Mouse (Mus musculus) retina, adult 2 months (tissue): ENCODE data around the gene Iqcd.

Source experiments
- DNase-seq: peaks from one replicate; pipeline ENCODE4 v3.0.0-alpha.2; 2012; ENCODE audit warnings: low read depth, low spot score

The Iqcd gene

DNA sequence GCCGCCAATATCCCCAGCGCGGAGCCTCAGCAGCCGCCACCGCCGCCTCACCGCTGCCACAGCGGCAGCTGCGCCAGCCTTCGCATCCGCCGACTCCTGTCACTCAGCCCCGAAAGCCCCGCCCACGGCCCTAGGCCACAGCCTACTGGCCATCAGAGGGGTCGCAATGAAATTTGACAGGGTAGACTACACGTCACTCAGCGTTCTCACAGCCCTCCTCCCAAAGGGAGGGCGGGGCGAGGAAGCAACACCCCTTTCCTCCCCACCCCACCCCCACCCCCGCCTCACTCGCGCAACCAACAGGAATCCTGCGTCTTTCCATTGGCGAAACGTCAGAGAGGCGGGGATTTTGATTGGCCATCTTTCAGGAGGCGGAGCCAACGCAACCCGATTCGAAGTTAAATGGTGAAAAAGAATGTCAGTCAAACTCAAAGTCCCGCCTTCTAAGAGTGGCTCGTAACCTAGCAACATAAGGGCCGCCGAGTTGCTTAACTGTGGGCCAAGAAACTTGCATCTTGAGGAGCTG, at the start of gene Iqcd, which contains the start of gene Tpcn1:
Gene Iqcd (plus strand): TSS at position 448 of the 526 bp plus-strand sequence.
Gene Tpcn1 (minus strand): TSS at position 105 of the 526 bp plus-strand sequence.
- DNase-seq, result peak; percentile 98

DNA sequence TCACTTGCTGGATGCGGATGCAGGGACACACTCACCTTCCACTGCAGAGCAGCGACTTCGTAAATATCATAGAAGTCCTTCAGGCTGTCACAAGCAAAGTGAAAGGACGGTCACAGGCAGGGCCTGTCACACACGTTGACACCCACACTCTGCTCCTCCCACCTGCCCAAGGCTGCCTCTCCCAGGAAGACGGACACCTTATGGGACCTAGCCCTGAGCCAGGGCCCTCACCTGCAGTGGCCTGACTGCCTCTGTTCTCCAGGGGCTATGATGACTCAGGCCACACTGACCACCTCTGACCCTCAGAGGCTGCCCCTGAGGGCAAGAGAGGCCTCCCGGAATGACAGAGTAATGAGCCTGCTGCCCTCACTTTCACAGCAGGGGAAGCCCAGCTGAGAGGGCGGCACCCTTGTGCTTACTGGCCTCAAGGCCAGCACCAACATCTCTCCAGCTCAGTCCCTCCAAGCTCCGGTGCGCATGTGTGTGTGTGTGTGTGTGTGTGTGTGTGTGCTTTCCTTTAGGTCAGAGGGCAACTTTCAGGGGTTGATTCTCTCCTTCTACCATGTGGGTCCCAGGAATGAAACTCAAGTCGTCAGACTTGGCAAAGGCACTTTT, 40.5 kb upstream of the Iqcd start:
- DNase-seq, result no peak

DNA sequence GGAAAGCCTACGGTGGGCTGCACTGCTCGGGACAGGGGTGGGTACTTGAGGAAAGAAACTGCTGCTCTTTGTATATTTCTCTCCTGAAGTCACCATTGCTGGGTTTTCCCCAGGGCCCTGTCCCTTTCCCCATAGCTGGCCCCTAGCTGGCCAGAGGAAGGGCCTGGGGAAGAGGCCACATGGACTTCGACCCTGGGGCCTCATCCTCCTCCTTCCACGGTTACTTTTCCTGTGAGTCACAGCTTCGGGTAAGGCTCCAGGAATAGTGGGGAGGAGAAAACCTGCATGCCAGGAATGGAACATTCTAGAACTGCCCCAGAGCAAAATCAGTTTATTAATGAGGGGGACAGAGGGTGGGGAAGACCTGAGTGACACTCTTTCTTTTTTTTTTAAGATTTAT, 38.7 kb upstream of the Iqcd start:
- no peak for DNase-seq

DNA sequence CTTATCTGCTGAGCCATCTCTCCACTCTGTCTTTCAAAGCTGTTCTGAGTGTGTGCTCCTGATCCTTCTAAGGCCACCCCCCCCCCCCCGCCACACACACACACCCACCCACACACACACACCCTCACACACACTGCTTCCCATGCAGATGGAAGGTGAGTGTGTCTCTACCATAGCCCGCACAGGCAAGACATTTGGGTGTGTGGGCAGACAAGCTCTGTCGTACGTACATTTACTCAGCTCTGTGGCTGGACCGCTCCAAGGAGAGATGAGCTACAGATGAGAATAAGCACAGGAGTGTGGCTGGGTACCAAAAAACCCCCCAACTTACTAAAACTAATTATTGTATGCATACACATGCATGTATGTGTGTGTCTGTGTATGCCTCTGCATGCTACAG, 38.1 kb upstream of the Iqcd start:
- DNase-seq, result no peak

DNA sequence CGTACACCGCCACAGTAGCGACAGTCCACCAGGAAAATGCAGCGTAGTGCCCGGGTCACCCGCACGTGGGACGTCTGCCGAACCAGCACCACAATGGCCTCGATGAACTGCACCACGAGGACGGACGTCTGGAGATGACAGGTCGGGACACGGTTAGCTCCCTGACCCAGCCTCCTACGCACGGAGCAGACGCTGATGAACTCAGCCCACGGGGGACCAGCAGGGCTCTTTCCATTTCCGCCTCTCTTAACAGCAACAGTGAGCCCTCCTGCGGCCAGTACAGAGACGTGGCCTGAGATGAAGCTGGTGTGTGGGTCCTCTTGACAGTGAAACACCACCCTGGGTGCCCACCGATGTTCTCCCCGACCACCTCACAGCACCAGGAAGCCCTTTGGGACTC, 32.9 kb upstream of the Iqcd start:
- DNase-seq, result no peak

DNA sequence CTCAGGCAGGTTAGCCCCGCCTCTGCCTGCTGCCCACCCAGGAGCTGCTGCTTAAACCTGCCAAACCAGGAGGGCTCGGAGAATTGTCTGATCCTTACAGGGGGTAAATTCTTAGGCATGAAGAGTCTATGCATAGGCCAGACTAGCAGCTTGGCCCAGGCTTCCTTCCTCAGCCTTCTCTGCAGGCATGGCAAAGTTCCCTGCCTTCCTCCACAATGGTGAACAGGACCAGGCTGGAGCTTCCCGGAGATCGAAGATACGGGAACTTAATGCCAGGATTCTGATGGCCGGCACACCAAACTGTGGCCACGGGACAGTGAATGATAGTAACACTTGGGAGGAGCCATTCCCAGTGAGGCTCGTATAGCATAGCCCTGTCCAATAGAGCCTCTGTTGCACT, 30.8 kb upstream of the Iqcd start:
- DNase-seq, result no peak

DNA sequence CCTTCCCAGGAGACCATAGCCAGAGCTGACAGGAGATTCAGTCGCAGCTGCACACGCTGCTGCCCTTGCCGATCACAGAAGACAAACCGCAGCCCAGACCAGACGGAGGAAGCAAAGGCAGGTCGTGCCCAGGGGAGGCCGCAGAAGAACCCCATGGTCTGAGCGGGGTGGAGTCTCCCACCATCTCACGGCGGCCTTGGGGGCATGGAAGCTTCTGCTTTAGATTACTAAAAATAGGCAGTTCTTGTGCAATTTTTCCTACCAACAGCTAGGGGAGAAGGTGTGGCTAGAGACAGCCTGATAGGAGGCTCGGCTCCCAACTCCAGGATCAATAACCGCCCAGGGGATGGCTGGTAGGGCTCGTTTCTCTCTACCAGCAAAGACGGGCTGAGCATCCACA, 30.1 kb upstream of the Iqcd start:
- no peak for DNase-seq

DNA sequence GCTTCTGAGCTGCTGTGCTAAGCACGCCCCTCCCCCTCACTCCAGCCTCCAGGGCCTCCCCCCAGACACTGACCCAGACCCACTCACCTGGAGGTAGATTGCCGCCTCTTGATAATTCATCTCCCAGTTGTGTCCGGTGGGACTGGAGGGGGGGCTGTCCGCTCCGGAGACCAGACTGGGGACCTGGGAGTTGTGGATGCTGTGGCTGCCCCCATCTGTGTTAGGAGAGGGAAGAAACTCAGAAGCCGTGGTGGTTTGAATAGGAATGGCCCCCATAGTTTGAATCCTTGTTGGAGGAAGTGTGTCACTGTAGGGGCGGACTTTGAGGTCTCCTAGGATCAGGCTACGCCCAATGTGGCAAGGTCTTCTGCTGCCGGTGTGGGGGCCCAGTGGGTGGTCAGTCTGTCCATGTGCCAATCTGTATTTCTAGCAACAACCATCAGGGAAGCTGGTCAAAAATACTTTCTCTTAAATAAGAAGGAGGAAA, 28.6 kb upstream of the Iqcd start:
- no peak for DNase-seq

DNA sequence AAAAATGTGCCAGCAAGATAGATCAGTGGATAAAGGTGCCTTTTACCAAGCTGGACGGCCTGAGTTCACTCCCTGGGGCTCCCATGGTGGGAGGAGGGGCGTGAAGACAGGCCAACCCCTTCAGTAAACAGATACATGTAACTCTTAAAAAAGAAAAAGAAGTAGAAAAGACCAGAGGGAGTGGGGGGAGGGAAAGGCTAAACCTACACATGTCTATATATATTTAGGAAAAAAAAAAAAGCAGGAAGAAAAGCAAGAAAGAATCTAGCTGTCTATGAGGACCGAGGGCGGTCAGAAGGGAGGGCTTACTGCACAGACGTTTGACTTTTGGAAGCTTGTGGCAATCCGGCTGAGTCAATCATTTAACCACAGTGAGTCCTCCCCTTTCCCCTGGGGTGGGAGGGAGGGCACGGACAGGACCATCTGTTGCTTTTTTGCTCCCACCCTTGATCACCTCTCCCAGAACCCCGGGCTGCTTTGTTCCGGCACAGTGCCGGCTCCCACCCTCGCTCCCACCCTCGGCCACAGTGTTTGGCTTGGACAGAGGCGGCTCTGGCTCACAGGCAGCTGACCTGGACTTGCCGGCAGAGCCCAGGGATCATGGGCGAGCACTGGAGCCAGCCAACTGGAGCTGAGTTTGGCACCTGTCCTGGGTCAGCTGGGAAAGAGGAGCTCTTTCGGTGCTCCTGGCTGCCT, 28.1 kb upstream of the Iqcd start:
- DNase-seq, result no peak

DNA sequence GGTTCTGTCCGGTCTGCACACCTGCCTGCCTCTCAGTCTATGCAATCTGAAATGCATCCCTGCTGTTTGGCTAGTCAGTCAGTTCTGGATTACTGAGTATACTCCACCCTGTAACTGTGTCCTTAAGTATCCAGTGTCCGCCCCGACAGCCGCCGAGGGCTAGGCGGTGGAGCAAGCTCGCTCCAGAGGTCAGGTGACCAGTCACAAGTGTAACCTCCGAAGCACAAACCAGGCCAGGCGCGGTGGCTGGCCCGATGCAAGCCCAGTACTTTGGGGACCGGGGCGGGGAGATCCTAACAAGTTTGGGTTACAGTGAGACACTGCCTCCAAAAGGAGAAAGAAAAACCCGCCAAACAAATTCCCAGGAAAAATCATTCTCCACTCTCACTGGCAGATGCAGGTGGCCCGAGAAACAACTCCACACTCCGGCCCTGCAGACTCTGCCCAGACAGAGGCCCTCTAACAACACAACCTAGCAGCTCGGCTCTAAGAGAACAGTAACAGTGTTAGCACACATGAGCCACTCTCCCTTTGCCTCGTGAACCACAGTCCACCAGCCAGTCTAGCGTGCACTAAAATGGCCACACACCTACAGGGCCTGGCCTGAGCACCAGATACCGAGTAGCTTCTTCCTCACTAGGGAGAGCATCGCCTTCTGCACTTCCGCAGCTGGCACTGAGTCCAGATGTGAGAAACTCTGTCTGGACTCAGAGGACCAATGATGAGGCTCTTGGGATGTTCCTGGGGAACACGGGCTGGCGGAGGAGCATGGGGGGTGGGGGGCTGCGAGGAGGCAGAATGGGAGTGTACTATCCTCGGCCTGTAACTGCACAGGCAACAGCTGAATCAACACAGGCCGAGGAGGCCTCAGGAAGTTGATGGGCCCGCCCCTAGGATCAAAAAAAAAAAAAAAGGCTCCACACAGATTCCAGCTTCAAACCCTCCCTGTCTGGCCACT, 25.6 kb upstream of the Iqcd start:
- DNase-seq, result no peak

DNA sequence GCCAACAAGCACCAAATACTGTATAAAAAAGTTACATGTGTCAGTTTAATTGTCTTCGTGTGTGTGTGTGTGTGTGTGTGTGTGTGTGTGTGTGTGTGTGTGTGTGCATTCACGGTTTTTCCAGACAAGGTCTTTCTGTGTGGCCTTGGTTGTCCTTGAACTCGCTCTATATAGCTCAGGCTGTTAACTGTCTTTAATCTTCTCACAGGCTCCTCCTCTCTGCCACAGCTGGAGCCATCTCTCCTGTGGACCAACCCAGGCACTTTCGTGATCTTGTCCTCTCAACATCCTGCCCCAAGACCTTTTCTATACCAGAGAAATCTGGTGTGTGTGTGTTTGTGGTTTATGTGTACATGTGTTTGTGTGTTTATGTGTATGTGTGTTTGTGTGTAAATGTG, 24.9 kb upstream of the Iqcd start:
- no peak for DNase-seq

DNA sequence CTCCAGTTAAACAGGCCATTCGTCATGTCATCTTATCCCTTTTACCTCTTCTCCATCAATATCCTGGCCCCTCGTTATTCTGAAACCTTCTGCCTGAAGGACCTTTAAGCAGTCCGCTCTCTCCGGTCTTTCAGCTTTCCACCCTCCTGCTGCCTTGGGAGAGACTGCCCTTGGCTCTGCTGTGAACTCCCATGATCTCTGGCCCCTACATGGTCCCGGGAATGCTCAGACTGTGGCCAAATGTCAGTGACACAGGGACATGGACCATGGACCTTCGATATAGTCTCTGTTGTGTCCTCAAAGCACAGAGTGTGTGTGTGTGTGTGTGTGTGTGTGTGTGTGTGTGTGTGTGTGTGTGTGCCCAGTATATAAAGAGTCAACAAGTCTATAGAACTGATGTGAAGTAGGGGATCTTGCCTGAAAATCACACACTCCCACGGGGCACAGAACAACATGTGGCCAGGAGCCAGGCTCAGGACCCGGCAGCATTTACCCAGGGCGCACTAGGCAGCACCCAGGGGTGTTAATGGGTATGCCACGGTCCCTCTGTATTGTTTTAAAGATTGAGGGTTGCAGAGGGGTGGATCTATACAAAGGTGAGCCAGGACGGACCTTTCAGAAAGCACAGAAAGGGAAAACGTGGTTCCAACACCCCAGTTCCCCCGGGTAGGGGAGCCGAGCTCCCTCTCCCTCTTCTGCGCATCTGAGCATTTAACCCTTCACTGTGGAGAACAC, 23.5 kb upstream of the Iqcd start:
- DNase-seq, result no peak

DNA sequence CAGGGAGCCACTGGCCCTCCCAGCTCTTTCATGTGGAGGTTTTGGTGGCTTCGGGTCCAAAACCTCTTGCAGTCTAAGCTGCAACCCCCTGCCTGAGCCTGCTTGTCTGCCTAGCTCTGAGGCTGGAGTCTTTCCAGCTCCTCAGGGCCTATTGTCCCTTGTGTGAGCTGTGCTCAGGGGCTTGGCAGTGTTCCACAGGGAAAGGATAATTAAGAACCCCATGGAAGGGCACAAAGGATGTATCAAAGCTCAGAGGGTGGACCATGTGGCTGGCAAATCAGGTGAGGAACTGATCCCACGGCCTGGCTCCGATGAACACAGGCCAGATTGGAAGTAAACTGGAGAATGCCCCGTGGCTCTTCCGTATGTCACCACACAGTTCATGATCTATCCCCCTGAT, 22.7 kb upstream of the Iqcd start:
- no peak for DNase-seq

DNA sequence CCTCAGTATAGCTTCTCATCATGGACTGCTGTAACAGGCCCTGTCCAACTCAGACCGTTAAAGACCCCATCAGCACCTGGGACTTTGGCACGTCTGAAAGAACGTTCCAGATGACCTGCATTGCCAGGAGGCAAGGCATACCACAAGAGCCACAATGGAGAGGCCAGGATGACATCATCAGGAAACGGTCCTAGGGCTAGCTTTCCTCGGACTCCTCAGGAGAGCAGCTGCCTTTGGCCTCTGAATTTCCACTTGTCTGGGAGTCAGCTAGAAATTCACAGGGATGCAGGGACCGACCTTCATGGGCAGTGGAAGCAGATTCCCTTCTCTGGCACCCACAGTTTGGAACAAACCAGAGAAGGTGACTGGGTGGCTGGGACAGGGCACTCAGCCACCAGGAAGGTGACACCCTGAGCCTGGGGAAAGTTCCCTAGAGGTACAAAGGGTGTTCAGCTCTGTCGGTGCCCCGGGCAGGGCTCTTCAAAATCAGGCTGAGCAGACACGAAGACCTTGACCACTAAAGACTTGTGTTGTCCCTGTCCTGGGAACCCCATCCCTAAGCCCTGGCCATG, 22.0 kb upstream of the Iqcd start:
- DNase-seq, result no peak

DNA sequence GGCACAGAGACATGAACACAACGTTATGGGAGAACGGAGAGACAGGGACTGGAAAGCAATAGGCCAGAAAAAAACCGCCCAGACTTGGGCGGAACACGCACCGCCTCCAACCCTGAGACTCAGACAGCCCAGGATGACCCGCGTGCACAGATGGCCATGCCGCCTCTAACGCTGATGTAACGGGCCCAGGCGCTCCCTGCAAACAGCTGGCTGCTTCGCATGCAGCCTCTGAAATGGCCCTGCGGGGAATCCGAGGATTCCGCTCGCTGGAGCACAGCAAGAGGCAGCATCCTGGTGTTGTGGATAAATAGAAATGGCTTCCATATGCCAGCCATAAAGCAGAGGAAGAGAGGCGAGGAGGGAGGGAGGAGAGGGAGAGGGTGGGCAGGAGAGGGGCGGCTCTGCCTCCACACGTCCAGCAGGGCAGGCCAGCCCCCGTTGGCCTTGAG, 21.5 kb upstream of the Iqcd start:
- DNase-seq, result no peak

DNA sequence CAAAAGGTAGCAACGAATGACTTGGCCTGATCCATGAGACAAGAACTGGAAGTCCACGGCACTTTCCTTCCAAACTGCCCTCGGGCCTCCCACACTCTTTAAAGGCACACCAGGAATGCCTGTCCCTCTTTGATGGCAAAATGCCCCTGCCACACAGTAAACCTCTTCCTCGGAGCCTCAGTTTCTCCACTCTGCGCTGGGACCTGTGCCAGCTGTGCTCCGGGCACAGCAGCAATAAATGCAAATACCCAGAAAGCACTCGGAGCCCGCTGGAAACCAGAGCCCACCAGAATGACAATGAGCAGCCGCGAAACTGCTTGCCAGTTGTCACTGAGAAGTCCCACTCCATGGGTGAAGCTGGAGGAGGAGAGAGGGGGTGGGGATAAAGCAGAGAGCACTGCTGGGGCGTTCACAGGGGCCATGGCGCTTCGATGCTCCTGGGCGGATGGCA, 21.0 kb upstream of the Iqcd start:
- DNase-seq, result no peak

DNA sequence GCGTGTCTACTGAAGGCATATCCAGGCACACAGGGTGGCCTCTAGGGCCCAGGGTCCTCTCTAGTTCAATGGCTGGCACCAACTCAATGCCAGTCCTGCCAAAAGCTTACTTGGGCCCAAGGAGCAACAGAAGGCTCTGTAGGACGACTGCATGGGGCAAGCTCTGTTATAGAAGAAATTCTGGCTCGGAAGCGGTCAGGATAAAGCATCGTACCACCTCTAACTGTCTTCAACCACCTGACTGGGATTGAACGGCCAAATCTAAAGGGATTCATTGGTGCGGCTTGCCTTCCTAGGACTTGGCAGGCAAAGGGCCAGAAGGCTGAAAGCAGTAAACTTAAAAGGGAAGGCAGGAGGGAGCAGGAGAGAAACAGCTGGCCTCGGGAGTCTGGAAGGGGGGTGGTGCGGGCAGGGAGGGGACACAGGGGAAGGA, 20.5 kb upstream of the Iqcd start:
- no peak for DNase-seq

DNA sequence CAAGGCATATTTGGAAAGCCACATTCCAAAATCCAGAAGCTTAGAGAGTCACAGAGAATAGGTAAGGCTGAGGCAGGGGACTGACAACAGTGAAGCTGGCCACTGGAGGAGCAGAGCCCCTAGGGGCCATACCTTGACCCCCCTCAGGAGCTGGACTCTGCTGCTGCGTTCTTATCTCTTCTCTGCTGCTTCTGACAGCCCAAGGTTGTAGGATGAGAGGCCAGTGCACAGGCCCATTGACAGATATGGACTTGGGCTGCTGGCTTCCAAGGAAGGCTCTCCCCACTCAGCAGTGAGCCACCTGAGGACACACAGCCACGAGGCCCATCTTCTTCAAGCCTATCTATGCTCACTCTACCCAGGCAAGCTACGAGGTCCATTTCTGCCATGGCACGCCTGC, 19.9 kb upstream of the Iqcd start:
- DNase-seq, result no peak

DNA sequence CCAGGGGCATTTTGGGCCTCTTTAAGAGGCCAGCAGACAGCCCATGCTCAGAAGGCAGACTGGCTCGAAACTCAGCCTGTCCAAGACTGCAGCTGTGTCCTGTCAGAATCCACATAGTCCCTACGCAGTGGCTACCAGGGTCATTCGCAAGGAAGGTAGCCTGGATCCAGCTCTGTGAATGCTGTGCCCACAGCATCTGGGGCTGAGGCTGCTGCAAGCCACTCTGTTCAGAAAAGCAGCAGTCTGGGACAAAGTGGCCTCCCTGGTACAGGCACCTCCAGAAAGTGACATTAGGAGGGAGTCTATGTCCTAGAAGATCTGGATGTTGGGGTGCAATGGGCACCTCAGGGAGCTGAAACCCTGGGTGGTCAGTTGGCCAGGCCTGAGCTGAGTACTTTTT, 19.0 kb upstream of the Iqcd start:
- DNase-seq, result no peak

DNA sequence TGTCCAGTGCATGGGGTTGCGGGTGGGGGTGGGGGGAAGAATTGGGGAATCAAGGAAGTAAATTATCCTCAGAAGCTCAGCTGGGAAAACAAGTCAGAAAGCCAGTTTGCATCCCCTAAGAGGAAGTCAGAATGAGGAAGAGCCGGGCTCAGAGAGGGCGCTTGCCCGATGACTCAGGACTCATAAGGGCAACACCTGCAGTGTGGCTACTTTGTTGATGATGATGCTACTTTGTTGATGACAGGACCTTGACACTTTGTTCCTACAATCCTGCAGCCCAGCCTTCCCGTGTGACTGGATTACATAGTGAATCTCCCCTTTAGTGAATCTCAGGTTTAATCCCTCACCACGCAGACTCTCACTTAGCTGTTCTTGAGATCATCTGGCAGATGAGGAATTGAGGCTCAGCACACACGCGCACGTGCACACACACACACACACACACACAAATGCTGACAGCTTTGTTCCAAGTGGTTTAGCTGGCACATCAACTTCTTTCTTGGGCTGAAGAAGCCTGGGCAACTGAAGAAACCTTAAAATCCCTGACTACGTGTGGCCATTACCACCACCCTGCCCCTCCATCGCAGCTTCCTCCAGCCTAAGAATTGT, 18.4 kb upstream of the Iqcd start:
- DNase-seq, result no peak
